Mouse (Mus musculus) thymus, adult 2 months (tissue): ENCODE data around the gene Dab2ip.

Experiments used
- CTCF ChIP-seq: fragments of 200-500 bp; IDR thresholded peaks from 2 replicates; pipeline ENCODE4 v1.5.1; 2012; ENCODE audit warnings: mild to moderate bottlenecking, control low read depth, low read length, moderate library complexity, borderline replicate concordance; ENCODE audit not compliant: control insufficient read depth, poor library complexity, insufficient read depth; ENCODE audit errors: extremely low read depth
- POLR2A ChIP-seq: fragments of 200-500 bp; IDR thresholded peaks from 2 replicates; pipeline ENCODE4 v1.6.1; 2012; ENCODE audit warnings: mild to moderate bottlenecking, low read length, control low read depth, moderate library complexity; ENCODE audit not compliant: control insufficient read depth, poor library complexity, insufficient read depth; ENCODE audit errors: extremely low read depth

DNA sequence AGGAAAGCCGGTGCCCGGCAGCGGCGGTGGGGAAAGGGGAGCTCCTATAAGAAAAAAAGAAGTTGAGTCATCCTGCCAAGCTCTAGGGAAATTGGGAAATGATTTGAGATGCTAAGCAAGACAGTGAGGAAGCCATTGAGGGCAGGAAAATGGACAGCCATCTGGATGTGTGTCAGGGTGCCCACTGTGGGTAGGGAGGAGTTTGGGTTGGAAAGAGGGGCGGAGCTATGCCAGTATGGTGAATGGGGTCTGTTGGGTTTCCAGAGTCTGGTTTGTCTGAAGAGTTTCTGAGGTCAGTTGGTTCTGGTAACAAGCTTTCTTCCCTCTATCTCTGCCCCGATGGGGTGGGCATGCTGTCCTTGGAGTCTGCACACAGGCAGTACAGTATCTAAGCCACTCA is 165.2 kb downstream of the Dab2ip start:
- no peak for TF ChIP-seq CTCF
- TF ChIP-seq POLR2A, result no peak
